Mouse (Mus musculus) midbrain, embryonic 14.5 days (tissue): ENCODE measurements around the gene Olfr285. TPM values are rescaled to one million over a fixed set of nuclear protein-coding genes. Genes with fewer than 3 reads are reported as not detected.

Experiments
- ATAC-seq: fragments of 200-750 bp; cut with Nextera tagmentation; 2 replicates; pipeline ENCODE4 v1.8.0; 2017; ENCODE audit warnings: moderate number of reproducible peaks, moderate library complexity; ENCODE audit not compliant: low FRiP score, low TSS enrichment
- DNase-seq: peaks from one replicate; pipeline ENCODE4 v3.0.0-alpha.2; 2015
- H3K27ac ChIP-seq: fragments of 300-500 bp; sonication (generic); replicated peaks from 2 replicates; pipeline ENCODE4 v1.5.1; 2014; ENCODE audit warnings: mild to moderate bottlenecking, low read depth, low read length, moderate library complexity
- H3K27me3 ChIP-seq: fragments of 300-500 bp; sonication (generic); 2 replicates; pipeline ENCODE4 v1.6.1; 2014; ENCODE audit warnings: low read length, control low read depth, mixed read lengths; ENCODE audit not compliant: control insufficient read depth, insufficient read depth
- H3K36me3 ChIP-seq: fragments of 300-500 bp; sonication (generic); 2 replicates; pipeline ENCODE4 v1.6.1; 2014; ENCODE audit warnings: low read length, control low read depth; ENCODE audit not compliant: control insufficient read depth, insufficient read depth
- H3K4me1 ChIP-seq: fragments of 300-500 bp; sonication (generic); 2 replicates; pipeline ENCODE4 v1.6.1; 2014; ENCODE audit warnings: mild to moderate bottlenecking, antibody characterized with exemption, low read length, control low read depth; ENCODE audit not compliant: control insufficient read depth, insufficient read depth
- H3K4me2 ChIP-seq: fragments of 300-500 bp; sonication (generic); 2 replicates; pipeline ENCODE4 v1.6.1; 2014; ENCODE audit warnings: mild to moderate bottlenecking, low read length, moderate library complexity
- H3K4me3 ChIP-seq: fragments of 300-500 bp; sonication (generic); replicated peaks from 2 replicates; pipeline ENCODE4 v1.5.1; 2014; ENCODE audit warnings: low read depth, low read length
- H3K9ac ChIP-seq: fragments of 300-500 bp; sonication (generic); replicated peaks from 2 replicates; pipeline ENCODE4 v1.6.1; 2014; ENCODE audit warnings: mild to moderate bottlenecking, low read length, moderate library complexity
- H3K9me3 ChIP-seq: fragments of 300-500 bp; sonication (generic); 2 replicates; pipeline ENCODE4 v1.6.1; 2016; ENCODE audit warnings: low read length, control low read depth, mixed read lengths; ENCODE audit not compliant: control insufficient read depth
- WGBS: fragments of 180-500 bp; shearing (Covaris S2); extraction: QIAGEN DNeasy Blood & Tissue Kit; methylation state at CpG from one replicate; pipeline ENCODE4 v1.1.7; 2014; 5-methylcytosine and 5-hydroxymethylcytosine counted together
- polyA plus RNA-seq: library from polyadenylated mRNA; unstranded; fragments of >200 nt; fragmentation: Nextera tagmentation; extraction: Ambion mirVana; gene quantifications from 2 replicates; pipeline ENCODE4 v1.2.1, GENCODE M21; 2014

Gene Olfr285
- polyA plus RNA-seq: not detected in 2 replicates

DNA sequence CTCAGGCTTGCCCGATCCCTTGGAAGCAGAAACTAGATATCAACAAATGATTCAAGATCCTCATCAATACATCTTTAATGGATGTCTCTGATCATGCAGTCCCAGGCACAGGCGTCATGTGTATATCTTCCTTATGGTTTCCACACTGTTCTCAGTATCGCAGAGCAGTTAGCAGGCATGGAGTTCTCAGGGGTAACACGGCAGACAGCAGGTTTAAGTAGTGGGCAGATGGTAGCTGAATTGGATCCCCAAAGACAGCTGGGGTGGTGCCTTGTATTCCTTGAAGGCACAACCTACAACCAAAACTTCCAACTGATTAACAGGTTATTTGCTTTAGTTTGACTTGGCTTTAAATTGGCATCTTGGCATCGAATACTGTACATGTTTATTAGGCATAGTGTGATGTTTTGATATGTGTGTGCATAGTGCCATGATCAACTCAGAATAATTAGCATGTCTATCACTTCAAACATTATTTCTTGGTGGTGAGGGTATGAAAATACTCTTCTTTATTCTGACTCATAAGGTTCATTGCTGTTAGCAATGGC, at the start of gene Olfr285:
Olfr285 (minus strand) TSS at position 177 of the 548 bp plus-strand sequence.
- no peak within 1 kb of the TSS for H3K4me3 ChIP-seq
- WGBS: 96% methylated on average over 5 of the region's 5 CpGs
- H3K27ac ChIP-seq: no peak within 1 kb of the TSS
- DNase-seq: no peak
- H3K27me3 ChIP-seq: no peaks in the 10 kb centered on the region
- no peak within 1 kb of the TSS for H3K9ac ChIP-seq
- H3K4me1 ChIP-seq: no peaks in the 10 kb centered on the region
- ATAC-seq: no peak
- H3K9me3 ChIP-seq: no peaks in the 10 kb centered on the region
- H3K36me3 ChIP-seq: no peaks in the 10 kb centered on the region
- no peak within 1 kb of the TSS for H3K4me2 ChIP-seq

DNA sequence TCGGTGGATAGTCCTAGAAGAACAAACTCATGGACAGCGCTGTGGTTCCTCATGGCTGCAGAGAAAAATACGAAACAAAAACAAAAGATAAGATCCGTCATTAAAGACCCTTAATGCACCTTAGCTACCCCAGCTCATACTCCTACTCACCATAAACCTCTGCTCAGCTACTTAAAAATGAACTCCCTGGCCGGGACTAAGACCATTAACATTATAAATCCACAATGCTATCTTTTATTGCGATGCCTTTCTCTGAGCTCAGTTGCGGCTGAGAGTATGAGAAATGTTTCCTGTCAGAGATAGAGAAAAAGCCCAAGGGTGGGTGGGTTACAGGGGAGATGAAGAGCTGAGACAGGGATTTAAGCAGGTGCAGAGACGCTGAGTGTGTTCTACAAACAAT, 23.7 kb upstream of the Olfr285 start, which contains the start of gene Olfr284:
Olfr284 (minus strand) TSS at position 101 of the 400 bp plus-strand sequence.
- no peak within 1 kb of the TSS for H3K27ac ChIP-seq
- H3K4me2 ChIP-seq: no peak within 1 kb of the TSS
- no peak for DNase-seq
- H3K4me3 ChIP-seq: no peak within 1 kb of the TSS
- no peaks in the 10 kb centered on the region for H3K9me3 ChIP-seq
- no peaks in the 10 kb centered on the region for H3K36me3 ChIP-seq
- 86% methylated on average over 8 of the region's 8 CpGs for WGBS
- no peaks in the 10 kb centered on the region for H3K4me1 ChIP-seq
- ATAC-seq: no peak
- no peaks in the 10 kb centered on the region for H3K27me3 ChIP-seq
- H3K9ac ChIP-seq: no peak within 1 kb of the TSS

DNA sequence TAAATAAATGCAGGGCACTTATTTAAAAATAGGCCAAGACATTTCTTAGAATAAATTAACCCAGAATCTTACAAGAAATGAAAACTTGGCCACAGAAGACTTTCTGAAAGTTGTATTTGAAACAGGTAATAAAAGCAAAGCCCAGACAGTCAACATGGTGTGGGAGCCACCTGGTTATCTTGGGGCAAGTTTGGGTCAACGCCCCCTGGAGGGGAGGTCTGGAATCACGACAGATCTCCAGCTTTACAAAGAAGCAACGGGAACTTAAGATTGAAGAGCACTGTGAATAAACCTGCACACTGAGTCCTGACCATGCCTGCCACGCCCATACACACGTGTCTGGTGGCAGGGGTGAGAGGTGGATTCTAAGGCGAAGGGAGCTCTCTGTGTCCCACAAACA, 1.4 kb downstream of the Olfr285 start:
- Histone ChIP-seq H3K4me2 (no peak overlapping the region), H3K4me3 (no peak overlapping the region), H3K9me3 (no peaks in the 10 kb centered on the region), H3K27ac (no peak overlapping the region), H3K27me3 (no peaks in the 10 kb centered on the region), H3K9ac (no peak overlapping the region), H3K4me1 (no peaks in the 10 kb centered on the region), H3K36me3 (no peaks in the 10 kb centered on the region)
- no peak for DNase-seq
- 47% methylated on average over 6 of the region's 6 CpGs for WGBS
- ATAC-seq: no peak

DNA sequence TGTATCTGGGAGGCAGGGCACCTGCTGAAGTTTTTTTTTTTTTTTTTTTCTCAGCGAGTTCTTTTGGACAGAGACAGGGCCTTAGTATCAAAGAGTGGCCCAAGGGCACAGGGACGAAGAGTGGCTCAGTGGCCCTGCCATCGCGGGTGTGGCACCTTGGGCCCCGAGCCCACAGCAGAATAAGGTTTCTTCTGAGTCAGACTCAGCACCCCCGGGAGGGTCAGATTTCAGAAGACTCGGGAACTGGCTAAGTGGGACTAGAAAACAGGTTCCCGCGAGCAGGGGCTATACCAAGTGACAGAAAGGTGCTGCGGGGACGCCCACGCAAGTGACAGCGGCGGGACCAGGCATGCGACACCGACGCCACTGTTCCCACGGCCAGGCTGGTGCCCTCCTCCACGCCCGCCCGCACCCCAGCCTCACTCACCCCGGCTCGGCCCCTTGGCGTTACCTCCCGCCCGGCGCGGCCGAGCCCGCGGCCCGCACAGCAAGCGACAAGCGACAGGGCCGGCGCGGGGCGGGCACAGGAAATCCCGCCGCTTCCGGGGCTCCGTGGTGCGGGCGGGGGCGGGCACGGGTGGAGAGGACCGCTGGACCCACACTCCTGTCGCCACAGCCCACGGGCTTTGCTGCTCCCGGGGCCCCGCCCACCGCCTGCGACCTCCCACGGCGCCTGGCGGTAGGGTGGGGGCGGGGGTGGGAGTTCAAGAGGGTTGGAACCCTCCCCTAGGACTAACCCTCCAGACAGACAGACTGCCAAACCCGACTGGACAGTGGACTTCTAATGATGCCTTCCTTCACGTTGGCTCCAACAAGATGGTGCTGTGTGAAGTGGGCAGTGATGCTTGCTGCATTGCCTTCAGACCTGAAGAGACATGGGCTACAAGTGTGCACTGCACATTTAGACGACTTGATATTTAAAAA, 21.3 kb downstream of the Olfr285 start, which contains the start of gene Zfp641:
Zfp641 (minus strand) TSS at position 534 of the 924 bp plus-strand sequence.
- no peaks in the 10 kb centered on the region for H3K4me1 ChIP-seq
- H3K27me3 ChIP-seq: no peaks in the 10 kb centered on the region
- peak within 1 kb of the TSS; percentile 84 for H3K4me2 ChIP-seq
- ATAC-seq: peak; percentile 50; the same call in 1 of the 2 replicates
- 0 out of 2 replicates have a peak within 1 kb of the TSS, but pooled peaks have one; percentile 5 for H3K27ac ChIP-seq
- H3K9ac ChIP-seq: peak within 1 kb of the TSS; percentile 92
- 2% methylated on average over 60 of the region's 60 CpGs for WGBS
- peak; percentile 74 for DNase-seq
- no peaks in the 10 kb centered on the region for H3K36me3 ChIP-seq
- H3K9me3 ChIP-seq: peaks cover 5% of the 10 kb centered on the region; the same call in 1 of the 2 replicates
- peak within 1 kb of the TSS; percentile 69 for H3K4me3 ChIP-seq

DNA sequence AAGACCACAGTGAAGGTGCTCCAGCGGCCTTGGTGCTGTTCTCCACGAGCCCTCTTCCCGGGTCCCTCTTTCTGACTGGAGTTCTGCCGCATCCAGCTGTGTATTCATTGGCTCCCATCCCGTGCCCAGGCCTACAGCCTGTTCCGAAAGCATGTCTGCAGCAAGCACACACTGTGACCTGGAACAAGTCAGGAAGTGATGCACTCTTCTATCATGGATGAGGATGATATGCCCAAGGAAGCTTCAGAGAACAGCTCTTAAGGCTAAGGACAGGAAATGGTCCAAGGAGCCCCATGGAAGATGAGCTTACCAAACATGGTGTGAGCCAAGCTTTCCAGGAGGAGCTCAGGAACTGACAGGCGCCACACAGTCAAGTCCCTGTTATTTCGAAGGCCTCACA, 23.5 kb downstream of the Olfr285 start:
- Histone ChIP-seq H3K36me3 (0 out of 2 replicates have a peak, but pooled peaks cover 8% of the 10 kb centered on the region), H3K4me2 (no peak overlapping the region), H3K9me3 (no peaks in the 10 kb centered on the region), H3K4me1 (no peaks in the 10 kb centered on the region), H3K9ac (no peak overlapping the region), H3K27ac (no peak overlapping the region), H3K4me3 (no peak overlapping the region), H3K27me3 (no peaks in the 10 kb centered on the region)
- DNase-seq (no peak), ATAC-seq (no peak)
- WGBS: 93% methylated on average over 8 of the region's 8 CpGs

DNA sequence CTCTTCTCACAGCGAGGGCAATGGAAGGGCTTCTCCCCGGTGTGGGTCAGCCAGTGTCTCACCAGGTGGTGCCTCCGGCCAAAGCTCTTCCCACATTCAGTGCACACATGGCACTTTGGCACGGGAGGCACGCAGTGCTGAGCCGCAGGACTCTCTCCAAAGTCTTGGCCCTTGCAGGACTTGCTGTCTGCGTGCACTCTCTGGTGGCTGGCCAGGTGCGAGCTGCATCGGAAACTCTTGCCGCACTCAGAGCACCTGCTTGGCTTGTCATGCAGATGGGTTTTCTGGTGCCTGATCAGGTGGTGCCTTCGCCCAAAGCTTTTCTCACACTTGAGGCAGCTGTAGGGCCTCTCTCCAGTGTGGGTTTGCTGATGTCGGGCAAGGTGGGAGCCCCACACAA, 28.6 kb downstream of the Olfr285 start:
- DNase-seq (no peak), ATAC-seq (no peak)
- Histone ChIP-seq H3K4me2 (no peak overlapping the region), H3K36me3 (0 out of 2 replicates have a peak, but pooled peaks cover 8% of the 10 kb centered on the region), H3K27ac (no peak overlapping the region), H3K27me3 (no peaks in the 10 kb centered on the region), H3K9ac (no peak overlapping the region), H3K4me1 (no peaks in the 10 kb centered on the region), H3K4me3 (no peak overlapping the region), H3K9me3 (no peaks in the 10 kb centered on the region)
- WGBS: 71% methylated on average over 12 of the region's 12 CpGs

GRCm38 (mm10) chr15:98286418-98286817, 30.7 kb downstream of the Olfr285 start:
- H3K27me3 ChIP-seq: no peaks in the 10 kb centered on the region
- DNase-seq (no peak), ATAC-seq (no peak)
- no peak overlapping the region for H3K4me2 ChIP-seq
- H3K36me3 ChIP-seq: 0 out of 2 replicates have a peak, but pooled peaks cover 8% of the 10 kb centered on the region
- 91% methylated on average over 7 of the region's 7 CpGs for WGBS
- H3K4me3 ChIP-seq: no peak overlapping the region
- no peaks in the 10 kb centered on the region for H3K9me3 ChIP-seq
- no peaks in the 10 kb centered on the region for H3K4me1 ChIP-seq
- no peak overlapping the region for H3K27ac ChIP-seq
- no peak overlapping the region for H3K9ac ChIP-seq
